Mouse (Mus musculus) gastrocnemius, adult 2 months (tissue): Measurements from ENCODE around the gene Snx18. TPM values are rescaled to one million over a fixed set of nuclear protein-coding genes. Genes with fewer than 3 reads are reported as not detected.

Experiments used
- DNase-seq: peaks from one replicate; pipeline ENCODE4 v3.0.0; 2022
- H3K27ac ChIP-seq: fragments of 200-600 bp; 2 replicates; pipeline ENCODE4 v1.8.1; 2022; ENCODE audit warnings: mild to moderate bottlenecking
- H3K4me3 ChIP-seq: fragments of 200-600 bp; 2 replicates; pipeline ENCODE4 v1.8.1; 2022; ENCODE audit warnings: mild to moderate bottlenecking, moderate library complexity
- CTCF ChIP-seq: fragments of 200-600 bp; IDR thresholded peaks from 2 replicates; pipeline ENCODE4 v1.8.1; 2022; ENCODE audit warnings: antibody characterized with exemption, mild to moderate bottlenecking, moderate library complexity
- intact Hi-C: fragments of 180-260 bp; cut with DNase I; formaldehyde crosslinking; loops from one replicate; pipeline ENCODE4 v1.15.1; 2025
- total RNA-seq, 2 experiments: library from RNA; stranded (reverse); gene quantifications; 2 replicates each; pipeline ENCODE4 v1.2.3; 2021

Snx18 gene
- total RNA-seq, 2 experiments from 2014 or later, result 9.2 to 13.6 TPM

DNA sequence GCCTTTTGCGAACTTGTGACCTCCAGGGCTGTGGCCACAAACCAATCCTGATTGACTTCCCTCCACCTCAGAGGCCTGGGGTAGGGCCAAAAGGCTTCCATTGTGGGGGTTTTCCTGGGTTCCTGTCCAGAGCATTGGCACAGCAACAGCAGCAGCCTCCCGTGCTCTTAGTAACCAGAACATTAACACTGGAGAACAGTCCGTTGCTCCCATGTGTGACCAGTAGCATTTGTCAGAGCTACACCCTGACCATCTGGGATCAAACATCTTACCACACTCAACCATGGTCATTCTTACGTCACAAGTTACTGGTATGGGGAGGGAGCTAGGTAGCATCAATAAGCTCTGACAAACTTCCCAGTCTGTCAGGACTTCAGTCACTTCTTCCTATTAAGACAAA, 28.1 kb downstream of the Snx18 start:
- intact Hi-C loops, result no loop called here
- Histone ChIP-seq H3K27ac (peak overlapping the region; percentile 17), H3K4me3 (no peak overlapping the region)
- no peak for TF ChIP-seq CTCF
- no peak for DNase-seq

DNA sequence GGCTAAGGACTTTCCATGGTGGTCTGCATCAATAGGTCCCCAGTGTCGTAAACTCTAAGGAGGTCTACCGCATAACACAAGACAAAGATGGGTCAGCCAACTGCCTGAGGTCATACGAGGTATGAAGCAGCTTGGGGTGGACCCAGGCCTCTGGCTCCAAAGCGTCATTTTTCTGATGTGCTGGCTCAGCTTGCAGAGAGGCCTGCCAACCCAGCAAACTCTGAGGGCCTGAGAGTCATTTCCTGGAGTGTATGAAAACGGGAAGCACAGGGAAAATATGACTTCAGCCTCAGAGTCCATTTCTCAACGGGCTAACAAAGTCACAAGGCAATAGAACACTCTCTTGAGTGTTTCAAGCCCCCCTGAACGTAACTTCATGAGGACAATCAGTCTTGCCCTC, 28.9 kb downstream of the Snx18 start:
- Histone ChIP-seq H3K27ac (peak overlapping the region; percentile 28), H3K4me3 (no peak overlapping the region)
- no peak for TF ChIP-seq CTCF
- intact Hi-C loops, result no loop called here
- DNase-seq, result peak; percentile 72

DNA sequence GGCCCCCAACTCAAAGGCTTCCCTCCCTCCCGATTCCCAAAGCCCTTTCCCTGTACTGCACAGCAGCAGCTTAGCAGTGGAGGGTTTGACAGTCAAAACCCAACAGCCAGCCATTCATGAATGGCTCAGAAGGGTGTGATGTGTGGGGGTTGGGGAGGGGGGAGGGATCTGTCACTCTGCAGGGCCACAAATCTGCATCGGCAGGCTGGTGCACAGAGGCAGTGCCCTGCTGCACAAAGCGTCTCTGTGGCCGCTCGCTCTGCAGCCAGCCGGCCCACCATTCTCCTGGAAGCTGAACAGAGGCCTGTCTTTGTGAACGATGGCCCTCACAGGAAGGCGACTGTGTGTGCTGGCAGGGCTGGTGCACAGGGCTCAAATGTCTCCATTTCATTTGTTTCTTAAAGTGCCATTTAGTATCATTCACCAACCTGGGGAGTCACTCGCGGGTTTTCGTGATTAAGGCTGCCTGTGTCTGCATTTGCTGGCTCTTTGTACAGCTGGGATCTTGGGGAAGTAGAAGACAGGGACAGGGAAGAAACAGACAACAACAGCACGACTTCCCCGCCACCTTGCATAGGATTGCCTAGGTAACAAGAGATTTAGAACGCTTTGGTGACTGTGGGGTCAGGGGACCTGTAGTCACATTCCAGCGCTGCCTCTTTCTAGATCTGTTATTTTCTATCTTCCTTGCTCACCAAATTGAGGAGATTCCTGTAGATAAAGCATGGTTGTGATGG, 31.0 kb downstream of the Snx18 start:
- intact Hi-C loops, result no loop called here
- H3K4me3 ChIP-seq, result no peak overlapping the region
- no peak for DNase-seq
- H3K27ac ChIP-seq, result no peak overlapping the region
- TF ChIP-seq CTCF, result no peak

DNA sequence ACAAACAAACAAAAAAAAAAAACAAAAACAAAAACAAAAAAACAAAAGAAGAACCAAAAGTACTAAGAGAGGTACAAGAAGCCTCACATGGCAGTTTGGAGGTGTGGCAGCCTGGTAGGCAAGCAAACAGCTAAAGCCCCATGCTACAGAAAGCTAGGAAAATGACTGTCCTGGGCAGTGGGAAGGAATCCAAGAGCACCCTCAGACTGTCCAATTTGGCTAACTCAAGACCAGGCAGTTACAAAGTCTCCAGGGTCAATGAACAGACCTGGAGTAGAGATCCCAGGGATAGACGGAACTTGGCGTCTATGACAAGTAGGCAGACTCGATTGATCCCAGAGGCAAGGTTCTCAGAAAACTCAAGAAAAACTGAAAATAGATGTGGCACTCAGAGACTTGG, 32.8 kb downstream of the Snx18 start:
- no peak for TF ChIP-seq CTCF
- Histone ChIP-seq H3K4me3 (no peak overlapping the region), H3K27ac (no peak overlapping the region)
- DNase-seq, result no peak
- intact Hi-C loops, result no loop called here

DNA sequence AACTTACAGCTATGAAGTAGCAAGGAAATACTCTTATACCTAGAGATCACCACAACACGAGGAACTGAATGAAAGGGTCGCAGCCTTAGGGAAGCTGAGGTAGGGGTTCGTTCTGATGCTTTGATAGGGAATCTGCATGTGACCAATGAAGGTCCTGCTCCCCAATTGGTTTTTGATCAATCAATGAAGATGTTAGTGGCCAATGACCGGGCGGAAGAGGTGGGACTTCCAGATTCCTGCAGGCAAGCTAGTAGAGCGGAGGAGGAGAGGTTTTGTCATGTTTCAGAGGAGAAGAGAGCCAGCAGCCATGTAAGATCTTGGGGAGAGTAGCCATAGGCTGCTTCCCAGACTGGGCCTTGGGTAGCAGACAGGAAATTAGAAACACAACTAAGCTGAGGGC, 33.9 kb downstream of the Snx18 start:
- intact Hi-C loops, result no loop called here
- Histone ChIP-seq H3K27ac (no peak overlapping the region), H3K4me3 (no peak overlapping the region)
- DNase-seq, result no peak
- TF ChIP-seq CTCF, result no peak

DNA sequence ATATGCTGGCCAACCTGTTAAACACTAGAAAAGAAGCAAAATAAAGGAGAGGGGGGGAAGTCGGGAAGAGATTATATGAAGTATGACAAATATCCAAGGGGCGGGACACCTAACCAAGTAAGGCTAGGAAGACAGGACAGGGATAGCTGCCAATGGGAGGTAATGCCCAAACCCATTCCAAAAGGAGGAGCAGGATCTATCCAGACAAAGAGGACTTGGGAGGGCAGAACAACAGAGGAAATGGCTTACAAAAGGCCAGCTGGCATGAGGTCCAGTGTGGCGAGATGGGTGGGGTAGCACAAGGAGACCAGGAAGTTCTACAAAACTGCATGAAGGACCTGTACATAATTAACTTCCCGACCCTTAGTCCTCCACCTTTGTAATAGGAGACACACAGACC, 34.8 kb downstream of the Snx18 start:
- no peak for TF ChIP-seq CTCF
- no peak overlapping the region for H3K27ac ChIP-seq
- H3K4me3 ChIP-seq, result no peak overlapping the region
- intact Hi-C loops, result no loop called here
- DNase-seq, result no peak

DNA sequence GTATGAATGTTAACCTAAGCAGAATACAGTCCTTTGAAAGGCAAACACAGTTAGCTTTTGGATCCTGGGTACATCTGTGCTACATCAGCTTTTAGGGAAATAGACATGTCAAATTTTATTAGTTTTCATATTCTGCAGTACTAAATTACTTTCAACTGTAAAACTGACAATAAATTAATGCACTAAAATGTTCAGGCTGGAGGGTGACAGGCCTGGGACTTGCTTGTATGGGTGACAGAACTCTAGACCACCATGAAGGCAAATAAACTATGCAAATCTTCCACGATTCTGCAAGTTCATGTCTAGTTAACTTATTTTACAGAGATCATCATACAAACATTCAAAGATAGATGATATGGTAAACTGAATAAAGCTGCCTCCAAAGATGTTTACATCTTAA, 36.3 kb downstream of the Snx18 start:
- no peak for DNase-seq
- Histone ChIP-seq H3K4me3 (no peak overlapping the region), H3K27ac (no peak overlapping the region)
- TF ChIP-seq CTCF, result no peak
- intact Hi-C loops, result no loop called here

DNA sequence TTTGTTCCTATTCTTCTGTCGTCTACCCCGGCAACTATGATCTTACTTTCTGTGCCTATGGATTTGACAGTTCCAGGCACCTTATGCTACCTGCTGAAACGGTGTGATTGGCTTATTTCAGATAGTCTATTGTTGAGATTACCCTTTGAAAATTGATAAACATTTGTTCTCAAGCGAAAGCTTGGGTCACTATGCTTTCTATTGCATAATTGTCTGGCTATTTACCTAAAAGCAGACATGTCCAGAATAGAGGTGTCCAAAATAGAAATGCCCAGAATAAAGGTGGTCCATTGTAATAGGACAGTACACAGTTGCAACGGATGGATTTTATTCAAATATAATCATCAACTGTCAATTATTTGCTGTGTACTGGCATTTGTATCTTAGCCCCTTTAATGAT, 36.9 kb downstream of the Snx18 start:
- no peak for DNase-seq
- TF ChIP-seq CTCF, result no peak
- intact Hi-C loops, result no loop called here
- H3K4me3 ChIP-seq, result no peak overlapping the region
- H3K27ac ChIP-seq, result no peak overlapping the region

DNA sequence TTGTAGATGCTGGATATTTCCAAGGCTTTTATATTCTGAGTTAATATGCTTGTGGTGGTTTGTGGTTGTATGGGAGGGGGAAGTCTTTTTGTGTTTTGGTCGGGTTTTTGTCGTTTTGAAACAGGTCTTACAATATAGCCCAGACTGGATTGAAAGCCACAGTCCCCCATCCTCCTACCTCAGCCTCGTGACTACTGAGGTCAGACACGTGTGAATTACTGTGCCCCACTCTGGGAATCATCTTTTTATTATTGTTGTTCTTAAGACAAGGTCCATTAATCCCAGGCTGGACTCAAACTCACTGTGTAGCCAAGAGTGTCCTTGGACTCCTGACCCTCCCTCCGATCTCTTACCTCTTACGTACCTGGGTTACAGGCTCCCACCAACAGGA, 38.0 kb downstream of the Snx18 start:
- TF ChIP-seq CTCF, result no peak
- intact Hi-C loops, result no loop called here
- Histone ChIP-seq H3K27ac (no peak overlapping the region), H3K4me3 (no peak overlapping the region)
- no peak for DNase-seq

DNA sequence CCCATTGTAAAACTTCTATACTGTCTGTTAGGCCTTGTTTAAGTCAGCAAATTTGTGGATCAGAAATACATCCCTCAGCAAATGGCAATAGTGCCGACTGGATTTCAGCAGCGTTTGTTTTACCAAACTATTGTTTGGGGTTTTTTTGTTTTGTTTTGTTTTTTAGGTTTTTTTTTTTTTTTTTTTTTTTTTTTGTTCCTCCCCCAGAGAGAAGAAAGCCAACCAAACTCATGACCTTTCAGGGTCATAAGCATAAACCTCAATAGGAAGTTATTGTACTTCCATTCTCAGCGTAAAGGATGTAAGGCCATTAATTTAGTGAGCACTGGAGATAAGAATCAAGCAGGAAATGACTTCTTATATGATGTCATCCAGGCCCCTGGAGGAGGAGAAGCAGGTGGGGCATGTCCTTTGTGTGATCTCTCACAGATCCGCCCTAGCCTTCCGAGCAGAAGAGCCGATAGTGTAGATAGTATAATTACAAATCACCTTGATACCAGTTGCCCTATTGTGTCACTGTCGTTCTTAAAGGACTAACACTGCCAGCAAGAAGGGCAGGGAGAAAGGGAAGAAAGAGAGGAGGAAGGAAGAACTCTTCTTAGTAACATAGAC, 38.5 kb downstream of the Snx18 start:
- intact Hi-C loops, result no loop called here
- no peak for TF ChIP-seq CTCF
- Histone ChIP-seq H3K4me3 (no peak overlapping the region), H3K27ac (no peak overlapping the region)
- DNase-seq, result no peak

DNA sequence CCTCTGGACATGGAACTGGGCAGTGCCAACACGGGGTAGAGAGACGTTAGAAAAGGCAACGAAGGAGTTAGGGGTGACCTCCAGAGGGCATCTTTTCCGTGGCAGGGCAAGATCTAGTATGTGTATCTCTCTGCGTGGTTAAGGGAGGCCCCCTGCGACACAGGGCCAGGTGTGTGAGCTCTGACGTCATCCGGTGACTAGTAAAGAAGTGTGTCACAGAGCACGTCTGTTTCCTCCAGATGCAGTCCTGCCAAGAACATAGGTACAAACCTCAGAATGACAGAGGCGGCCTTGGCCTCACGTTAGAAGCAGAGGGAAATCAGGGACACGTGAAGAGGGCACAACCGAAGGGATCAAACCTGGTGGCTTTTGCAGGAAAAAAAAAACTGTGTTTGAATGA, 44.1 kb downstream of the Snx18 start:
- no peak for TF ChIP-seq CTCF
- no peak for DNase-seq
- intact Hi-C loops, result no loop called here
- Histone ChIP-seq H3K4me3 (no peak overlapping the region), H3K27ac (no peak overlapping the region)

DNA sequence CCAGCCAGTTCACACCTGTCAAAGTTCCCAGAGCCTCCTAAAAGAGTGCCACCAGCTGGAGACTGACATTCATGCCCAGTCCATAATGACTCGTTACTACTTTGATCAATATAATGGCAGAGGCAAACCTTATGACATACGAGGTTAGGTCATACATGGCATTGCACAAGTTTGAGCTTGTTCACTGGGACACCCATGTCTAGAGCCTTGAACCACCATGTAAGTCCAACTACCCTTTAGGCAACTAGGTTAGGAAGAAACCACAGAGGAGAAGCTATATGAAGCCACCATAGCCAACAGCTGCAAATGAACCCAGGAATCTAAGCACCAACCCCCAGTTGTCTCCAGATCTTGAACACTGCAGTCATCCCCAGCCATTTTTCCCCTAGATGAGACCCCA, 45.0 kb downstream of the Snx18 start:
- intact Hi-C loops, result no loop called here
- no peak overlapping the region for H3K27ac ChIP-seq
- no peak for TF ChIP-seq CTCF
- no peak overlapping the region for H3K4me3 ChIP-seq
- no peak for DNase-seq

DNA sequence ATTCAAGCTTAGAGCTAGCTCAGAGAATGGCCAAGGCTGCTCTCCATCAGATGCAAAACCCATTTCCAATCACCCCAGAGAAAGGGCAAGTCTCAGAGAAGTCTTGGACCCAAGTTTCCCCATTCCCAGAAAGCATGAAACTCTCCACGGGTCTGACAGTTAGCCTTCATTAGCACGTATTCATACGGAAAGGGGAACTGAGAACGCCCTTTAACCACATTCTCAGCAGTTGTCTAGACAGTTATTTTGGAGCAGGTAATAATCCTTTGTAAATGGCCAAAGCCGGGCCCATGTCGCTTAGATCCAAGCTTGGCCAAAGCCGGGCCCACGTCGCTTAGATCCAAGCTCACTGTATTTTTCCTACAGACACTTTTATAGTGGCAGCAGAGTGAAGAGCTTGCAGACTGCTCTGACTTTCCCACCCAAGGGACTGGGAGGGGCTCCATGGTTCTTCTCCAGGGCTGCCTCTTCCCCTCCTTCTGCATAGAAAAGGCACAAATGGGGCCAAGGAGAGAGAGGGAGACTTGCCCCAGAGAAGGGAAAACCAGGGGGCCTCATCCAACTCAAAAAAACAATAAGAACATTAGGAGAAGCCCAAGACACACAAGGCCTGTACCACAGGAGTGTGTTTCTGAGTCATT, 46.2 kb downstream of the Snx18 start:
- H3K4me3 ChIP-seq, result no peak overlapping the region
- H3K27ac ChIP-seq, result peak overlapping the region; percentile 36
- no peak for TF ChIP-seq CTCF
- peak; percentile 81 for DNase-seq
- intact Hi-C loops, result no loop called here

DNA sequence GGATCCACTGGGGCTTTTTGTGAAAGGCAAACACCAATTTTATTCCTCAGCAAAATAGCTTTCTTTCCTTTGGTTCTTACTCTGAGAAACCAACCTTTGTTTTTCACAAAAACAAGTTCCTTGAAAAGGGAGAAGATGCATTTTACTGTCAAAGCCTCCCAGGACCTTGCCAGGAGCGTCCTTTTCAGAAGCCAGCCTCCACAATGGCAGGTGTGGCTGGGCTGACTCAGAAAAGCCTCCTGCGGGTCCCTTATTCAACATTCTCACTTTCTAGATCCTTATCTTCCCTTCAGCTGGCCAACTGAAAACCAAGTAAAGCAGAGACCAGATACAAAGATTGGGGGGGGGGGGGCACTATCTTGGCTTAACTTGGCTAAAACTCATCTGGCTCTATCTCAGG, 48.8 kb downstream of the Snx18 start:
- intact Hi-C loops, result no loop called here
- no peak overlapping the region for H3K27ac ChIP-seq
- no peak overlapping the region for H3K4me3 ChIP-seq
- DNase-seq, result no peak
- TF ChIP-seq CTCF, result no peak
